Mouse (Mus musculus): ENCODE results near the gene Rpl23a. TPM values are rescaled to one million over a fixed set of nuclear protein-coding genes. Genes with fewer than 3 reads are reported as not detected.

The Rpl23a gene
- polyA plus RNA-seq, 1 experiment: 345 TPM

GRCm38 (mm10) chr11:78163681-78164603 is 19.4 kb downstream of the Rpl23a start:
- no peak for TF ChIP-seq GATA1 (IDR thresholded peaks at IDR 0.05; ENCODE audit: low read length)

DNA sequence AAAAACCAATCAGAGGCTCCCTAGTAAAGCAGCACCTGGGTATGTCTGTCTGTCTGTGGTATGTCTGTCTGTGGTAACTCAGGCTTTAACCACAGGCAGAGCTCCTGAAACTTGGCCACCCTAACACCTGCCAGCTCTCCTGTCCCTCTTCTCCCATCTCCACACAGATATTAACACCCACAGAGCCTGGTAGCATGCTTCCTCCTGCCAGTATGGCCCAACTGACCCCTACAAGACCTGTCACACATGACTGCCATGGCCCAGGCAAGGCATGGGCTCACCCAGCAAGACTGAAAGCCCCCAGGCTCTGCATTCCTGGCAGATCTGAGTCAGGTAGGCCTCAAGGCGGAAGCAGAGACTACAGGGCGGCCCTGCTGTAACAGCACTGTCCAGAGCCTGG is 20.3 kb downstream of the Rpl23a start:
- no peak for TF ChIP-seq GATA1 (IDR thresholded peaks at IDR 0.05; ENCODE audit: low read length)

DNA sequence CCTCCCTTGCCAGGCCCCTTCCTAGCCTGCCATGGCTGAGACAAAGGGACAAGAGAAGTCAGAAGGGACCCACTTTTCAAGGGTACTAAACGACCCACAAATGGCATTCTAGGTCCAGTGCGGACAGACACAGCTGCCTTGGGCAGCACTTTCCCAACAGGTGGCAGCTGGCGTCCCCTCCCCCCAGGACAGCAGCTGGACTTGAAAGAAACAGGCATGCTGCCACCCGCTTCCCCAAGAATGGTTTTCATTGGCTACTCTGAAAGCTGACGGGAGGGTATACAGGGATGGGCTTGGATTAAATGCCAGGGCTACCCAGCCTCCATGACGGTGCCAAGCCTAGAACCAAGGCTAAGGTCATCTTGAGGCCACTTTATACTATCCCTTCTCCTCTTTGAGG is 20.9 kb downstream of the Rpl23a start:
- TF ChIP-seq GATA1 (IDR thresholded peaks at IDR 0.05; ENCODE audit: low read length): no peak

- no peak for TF ChIP-seq GATA1 (IDR thresholded peaks at IDR 0.05; ENCODE audit: low read length)
Observed at GRCm38 (mm10) chr11:78161968-78162367, 21.4 kb downstream of the Rpl23a start.

DNA sequence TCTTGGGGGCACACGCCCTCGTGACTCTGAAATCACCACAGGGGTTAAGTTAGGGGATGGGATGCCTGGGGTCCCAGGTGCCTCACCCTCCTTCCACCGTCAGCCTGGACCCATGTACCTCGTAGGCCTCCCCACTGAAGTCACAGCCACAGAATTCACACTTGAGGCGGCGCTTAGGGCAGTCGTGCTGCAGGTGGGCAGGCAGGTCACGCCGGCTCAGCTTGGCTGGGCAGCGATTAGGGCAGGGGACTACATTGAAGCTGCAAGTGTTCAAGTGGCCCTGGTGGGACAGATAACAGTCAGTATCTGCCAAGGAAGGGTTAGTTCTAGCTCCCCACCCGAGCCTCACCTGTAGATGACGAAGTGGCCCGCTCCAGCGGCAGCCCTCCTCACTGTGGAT is 22.2 kb downstream of the Rpl23a start:
- no peak for TF ChIP-seq GATA1 (IDR thresholded peaks at IDR 0.05; ENCODE audit: low read length)

GRCm38 (mm10) chr11:78160675-78161074 is 22.7 kb downstream of the Rpl23a start:
- no peak for TF ChIP-seq GATA1 (IDR thresholded peaks at IDR 0.05; ENCODE audit: low read length)

- no peak for TF ChIP-seq GATA1 (IDR thresholded peaks at IDR 0.05; ENCODE audit: low read length)
Observed at GRCm38 (mm10) chr11:78160171-78160570, 23.2 kb downstream of the Rpl23a start.

DNA sequence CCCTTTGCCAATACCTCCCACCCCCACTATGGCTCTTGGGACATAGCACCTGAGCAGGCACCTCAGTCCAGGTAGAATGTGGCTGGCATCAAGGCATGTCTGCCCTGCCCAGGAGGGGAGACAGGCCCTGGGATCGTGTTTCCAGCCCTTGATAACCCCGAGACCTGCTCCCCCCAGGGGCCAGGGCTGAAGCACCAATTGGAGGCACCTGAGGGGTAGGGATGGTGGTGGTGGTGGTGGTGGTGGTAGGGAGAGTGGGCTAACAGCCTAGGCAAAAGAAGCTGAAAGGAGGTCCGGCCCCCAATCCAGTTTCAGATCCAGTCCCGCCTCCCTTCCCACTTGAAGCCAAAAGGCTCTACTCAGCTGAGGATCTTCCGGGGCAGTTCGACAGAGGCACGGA is 23.8 kb downstream of the Rpl23a start:
- no peak for TF ChIP-seq GATA1 (IDR thresholded peaks at IDR 0.05; ENCODE audit: low read length)

- TF ChIP-seq GATA1 (IDR thresholded peaks at IDR 0.05; ENCODE audit: low read length): no peak
Observed at GRCm38 (mm10) chr11:78159096-78159495, 24.3 kb downstream of the Rpl23a start.

- TF ChIP-seq GATA1 (IDR thresholded peaks at IDR 0.05; ENCODE audit: low read length): no peak
Observed at GRCm38 (mm10) chr11:78156156-78156699, 27.2 kb downstream of the Rpl23a start.

DNA sequence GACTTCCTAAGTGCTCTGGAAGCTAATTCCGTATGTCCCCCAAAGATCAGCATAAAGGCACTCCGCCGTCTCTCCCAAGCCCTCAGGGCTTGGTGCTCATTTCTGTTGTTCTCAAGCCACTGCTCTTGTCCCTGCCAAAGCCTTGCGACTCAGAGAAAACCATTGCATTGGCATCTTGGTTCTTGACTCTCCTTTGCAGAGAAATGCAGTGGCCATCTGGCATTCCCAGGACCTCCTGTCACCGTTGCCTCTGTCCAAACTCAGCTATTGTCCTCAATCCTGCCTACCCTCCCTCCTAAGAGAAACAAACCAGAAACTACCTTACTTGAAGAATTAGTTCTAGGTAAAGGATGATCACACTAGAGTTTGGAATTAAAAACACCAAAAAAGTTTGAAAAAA is 27.7 kb downstream of the Rpl23a start:
- no peak for TF ChIP-seq GATA1 (IDR thresholded peaks at IDR 0.05; ENCODE audit: low read length)

DNA sequence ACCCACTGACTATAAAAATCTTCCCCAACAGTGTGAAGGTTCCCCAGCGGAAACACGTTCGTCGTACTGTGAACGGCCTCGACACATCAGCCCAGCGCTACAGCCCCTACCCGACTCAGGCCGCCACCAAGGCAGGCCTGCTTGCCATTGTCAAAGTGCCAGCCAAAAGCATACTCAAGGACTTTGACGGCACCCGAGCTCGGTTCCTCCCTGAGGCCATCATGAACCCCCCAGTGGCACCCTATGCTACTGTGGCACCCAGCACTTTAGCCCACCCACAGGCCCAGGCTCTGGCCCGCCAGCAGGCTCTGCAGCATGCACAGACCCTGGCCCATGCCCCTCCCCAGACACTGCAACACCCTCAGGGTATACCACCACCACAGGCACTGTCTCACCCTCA is 29.6 kb downstream of the Rpl23a start:
- TF ChIP-seq GATA1 (IDR thresholded peaks at IDR 0.05; ENCODE audit: low read length): no peak

DNA sequence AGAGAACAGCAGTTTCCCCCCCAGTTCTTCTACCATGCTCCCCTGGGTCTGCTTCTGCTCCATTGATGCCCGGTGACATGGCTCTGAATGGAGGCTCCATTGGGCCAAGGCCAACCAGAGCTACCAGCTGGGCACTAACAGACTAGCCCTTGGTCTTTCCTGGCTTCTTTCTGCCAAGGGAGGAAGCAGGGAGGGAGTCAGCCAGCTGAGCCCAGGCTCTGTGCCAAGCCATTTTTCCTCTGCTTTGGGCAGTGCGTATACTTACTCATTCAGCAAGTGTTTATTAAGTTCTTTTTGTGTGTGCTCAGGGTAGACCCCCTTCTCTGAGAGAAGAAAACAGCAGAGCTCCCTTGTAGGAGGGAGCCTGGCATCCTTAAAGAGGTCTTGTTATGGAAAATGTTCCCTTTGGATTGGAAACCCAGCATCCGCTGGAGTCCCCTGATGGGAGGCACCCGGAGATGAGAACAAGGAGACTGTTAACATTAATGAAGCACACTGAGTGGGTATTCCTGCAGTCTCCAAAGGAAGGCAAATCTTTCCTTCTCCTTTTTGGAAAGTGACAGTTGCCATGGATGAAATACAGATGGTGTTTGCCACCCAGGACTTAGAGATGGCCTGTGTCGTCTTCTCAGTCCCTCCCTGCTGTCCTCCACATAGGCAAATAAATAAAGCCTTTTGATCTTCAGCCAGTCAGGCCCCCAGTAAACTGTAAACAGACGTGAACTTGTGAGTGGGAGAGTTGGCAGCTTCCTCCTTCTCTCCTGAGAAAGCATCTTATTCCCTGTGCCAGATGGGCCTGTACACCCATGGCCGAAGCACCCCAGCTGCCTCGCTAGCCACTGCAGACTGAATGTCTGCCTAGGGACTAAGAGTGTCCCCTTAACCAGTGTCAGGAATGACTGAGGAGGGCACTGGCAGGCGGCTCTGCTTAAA is 30.8 kb downstream of the Rpl23a start:
- TF ChIP-seq GATA1 (IDR thresholded peaks at IDR 0.05; ENCODE audit: low read length): no peak

DNA sequence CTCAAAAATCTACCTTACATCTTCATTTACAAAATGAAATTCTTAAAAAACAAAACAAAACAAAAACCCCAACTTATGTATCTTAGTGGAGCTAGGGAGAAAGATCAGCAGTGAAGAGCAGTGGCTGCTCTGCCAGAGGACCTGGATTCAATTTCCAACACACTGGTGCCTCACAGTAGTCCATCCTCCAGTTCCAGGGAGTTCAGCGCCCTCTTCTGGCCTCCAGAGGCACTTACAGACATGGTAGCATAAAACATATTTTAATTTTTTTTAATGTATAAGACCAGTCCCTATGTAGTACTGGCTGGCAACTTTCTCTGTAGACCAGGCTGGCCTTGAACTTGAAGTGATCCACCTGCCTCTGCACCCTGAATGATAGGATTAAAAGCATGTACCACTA is 32.2 kb downstream of the Rpl23a start:
- TF ChIP-seq GATA1 (IDR thresholded peaks at IDR 0.05; ENCODE audit: low read length): no peak

DNA sequence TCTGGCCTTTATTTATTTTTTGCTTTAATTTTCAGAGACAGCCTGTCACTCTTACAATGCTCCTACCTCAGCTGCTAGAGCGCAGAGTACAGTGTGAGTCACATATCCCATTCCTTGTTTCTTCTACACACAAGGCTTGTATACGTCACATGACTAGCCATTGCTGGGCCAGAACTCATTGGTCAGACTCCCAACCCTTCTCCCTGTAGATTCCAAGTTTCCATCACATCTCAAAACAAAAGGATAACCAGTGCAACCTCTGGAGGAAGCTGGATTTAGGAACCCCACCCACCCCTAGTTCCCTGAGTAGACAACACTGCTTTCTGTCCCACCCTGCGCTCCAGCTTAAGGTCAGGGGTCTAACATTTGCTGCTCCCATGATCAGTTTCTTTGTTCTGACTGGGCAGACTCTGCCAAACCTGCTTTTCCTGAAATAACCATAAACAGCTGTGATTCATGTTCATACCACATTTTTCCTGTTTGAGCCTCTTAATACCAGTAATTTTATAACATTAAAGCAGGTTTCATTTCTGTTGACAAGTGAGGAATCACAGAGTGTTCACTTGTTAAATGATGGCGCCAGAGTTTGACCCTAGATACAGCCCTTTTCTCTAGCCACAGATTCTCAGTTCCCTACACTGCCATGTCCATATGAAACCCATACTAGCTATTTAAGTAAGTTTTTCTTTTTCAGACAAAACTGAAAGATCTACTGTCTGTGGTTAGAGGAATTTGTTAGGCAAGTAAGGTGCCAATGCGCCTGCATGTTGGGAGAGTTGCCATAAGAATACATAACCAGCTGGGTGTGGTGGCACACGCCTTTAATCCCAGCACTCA is 36.5 kb downstream of the Rpl23a start:
- no peak for TF ChIP-seq GATA1 (IDR thresholded peaks at IDR 0.05; ENCODE audit: low read length)
